In genomic region chr7:38015356-38015755, GRCm38 (mm10) we compare ENCODE assay signal across 25 mouse cellular contexts. TPM values are rescaled to one million over a fixed set of nuclear protein-coding genes. Genes with fewer than 3 reads are reported as not detected.
DNase-seq lines count a peak whose midpoint lies in the region; TF ChIP-seq lines count a peak whose summit lies in the region.
"Had no signal": no experiment of that assay in that cellular context is flagged by ENCODE, and none has a peak within 500 bp of the region (broad histone marks: within the 10 kb centered on the region; RNA-seq: fewer than 3 reads in every experiment).

No protein-coding gene starts in this region.

- H3K4me3 ChIP-seq in E14TG2a.4 (replicated peaks; ENCODE audit: low read length), result peak overlapping the region; percentile 17; the same call in 1 of the 2 replicates
- no peak overlapping the region for H3K4me3 ChIP-seq in ES-E14 (ENCODE audit: insufficient read depth in 1 of 2, low read depth in 1 of 2, low read length in 2 of 2, poor library complexity in 1 of 2, severe bottlenecking in 1 of 2)
- H3K4me3 ChIP-seq: embryonic facial prominence, embryonic 12.5 days; embryonic facial prominence, embryonic 15.5 days; gastrocnemius, adult 2 months; heart, adult 2 months; heart, embryonic 10.5 days; heart, embryonic 13.5 days; hindbrain, embryonic 15.5 days had no signal

- in situ Hi-C loops in ES-E14 (cut with MboI; ENCODE audit: low sequenced_read_pairs in 2 of 2, unreplicated experiment in 2 of 2), result no loop called here

- H3K36me3 ChIP-seq in E14TG2a.4 (ENCODE audit: insufficient read depth, low read length) (peaks cover 33% of the 10 kb centered on the region), ES-E14 (ENCODE audit: control insufficient read depth, insufficient read depth, low read length, poor library complexity, severe bottlenecking) (no peaks in the 10 kb centered on the region; the same call in 1 of the 2 replicates)
- H3K36me3 ChIP-seq: embryonic facial prominence, embryonic 12.5 days; embryonic facial prominence, embryonic 15.5 days; heart, embryonic 10.5 days; heart, embryonic 13.5 days; hindbrain, embryonic 15.5 days had no signal

- peak overlapping the region; percentile 40; the same call in 1 of the 2 replicates for H3K9ac ChIP-seq in ES-E14 (ENCODE audit: insufficient read depth, low read depth, low read length, poor library complexity, severe bottlenecking)
- H3K9ac ChIP-seq: embryonic facial prominence, embryonic 12.5 days; embryonic facial prominence, embryonic 15.5 days; forebrain, postnatal 0 days; heart, embryonic 13.5 days; hindbrain, embryonic 15.5 days had no signal

- no peak for TF ChIP-seq CTCF in E14TG2a.4 (conservative IDR thresholded peaks at IDR 0.05; ENCODE audit: low read length)

- H3K27me3 ChIP-seq in E14TG2a.4 (ENCODE audit: insufficient read depth, low read length), result no peaks in the 10 kb centered on the region
- H3K27me3 ChIP-seq: embryonic facial prominence, embryonic 12.5 days; embryonic facial prominence, embryonic 15.5 days; heart, embryonic 13.5 days; hindbrain, embryonic 15.5 days; Patski had no signal

- no peak overlapping the region for H3K27ac ChIP-seq in ES-E14 (ENCODE audit: insufficient read depth, low read depth, low read length, poor library complexity, severe bottlenecking)
- H3K27ac ChIP-seq: embryonic facial prominence, embryonic 12.5 days; embryonic facial prominence, embryonic 15.5 days; heart, adult 2 months; heart, embryonic 10.5 days; heart, embryonic 13.5 days; hindbrain, embryonic 15.5 days had no signal

- H3K4me1 ChIP-seq in E14TG2a.4 (replicated peaks; ENCODE audit: low read depth, low read length) (peaks cover 75% of the 10 kb centered on the region), ES-E14 (ENCODE audit: control insufficient read depth in 2 of 2, insufficient read depth in 2 of 2, low read length in 2 of 2, poor library complexity in 1 of 2) (peaks cover 11 to 15% of the 10 kb centered on the region in 2 experiments)
- H3K4me1 ChIP-seq: embryonic facial prominence, embryonic 12.5 days had no signal

- DNase-seq in adrenal gland, adult 2 months, result peak; percentile 36
- no peak for DNase-seq in adrenal gland, postnatal 10 days
- no peak for DNase-seq in ES-E14 (ENCODE audit: low read depth, low spot score)
- DNase-seq in adrenal gland, postnatal 36 days, result peak; percentile 29 to 32
- DNase-seq in cerebellum, postnatal 36 days, result no peak
- DNase-seq in kidney, adult 11 months, result no peak
- DNase-seq: B cell, adult 2 months; cerebellum, adult 18-20 months; cerebellum, adult 9-10 months; cerebellum, postnatal 14 days; forebrain, postnatal 0 days; gastrocnemius, adult 2 months; gastrocnemius, postnatal 14 days; heart, adult 2 months; heart, postnatal 14 days; heart, postnatal 4 days; kidney, adult 8-10 months had no signal

- H3K9me3 ChIP-seq in E14TG2a.4 (ENCODE audit: low read length) (no peaks in the 10 kb centered on the region), ES-E14 (ENCODE audit: control insufficient read depth, insufficient read depth, low read depth, low read length) (no peaks in the 10 kb centered on the region)
- H3K9me3 ChIP-seq: embryonic facial prominence, embryonic 12.5 days; embryonic facial prominence, embryonic 15.5 days; G1E; heart, embryonic 10.5 days; heart, embryonic 13.5 days; hindbrain, embryonic 15.5 days had no signal

TF ChIP-seq in ES-E14, 5 proteins besides CTCF, POLR2A, EP300 and RAD21:
- TF ChIP-seq HCFC1 (IDR thresholded peaks at IDR 0.05; ENCODE audit: borderline replicate concordance, insufficient read depth, low read length), result no peak
- no peak for TF ChIP-seq ZC3H11A (IDR thresholded peaks at IDR 0.05; ENCODE audit: borderline replicate concordance, low read depth, low read length)
- TF ChIP-seq CHD2 (IDR thresholded peaks at IDR 0.05; ENCODE audit: low read depth, low read length), result no peak
- no peak for TF ChIP-seq ZNF384 (IDR thresholded peaks at IDR 0.05; ENCODE audit: low read depth, low read length)
- TF ChIP-seq MAFK (IDR thresholded peaks at IDR 0.05; ENCODE audit: insufficient read depth, low read depth, low read length), result no peak

RNA-seq across cellular contexts. Expression of gene Uri1, which starts 8.0 kb away (rescaled TPM):
- 10 to 100 TPM; 44.6 to 56.9 TPM for total RNA-seq in adrenal gland, adult 2 months (2021)
- polyA plus RNA-seq in adrenal gland, adult 2 months (2012; rRNA removed), result 11.8 and 13.0 TPM in 2 replicates
- 10 to 100 TPM; 53.5 to 56.7 TPM for total RNA-seq in adrenal gland, postnatal 10 days (2021)
- 68.4 and 107 TPM in 2 replicates for total RNA-seq in ES-E14 (2012; rRNA removed)
- 10 to 100 TPM; 42.2 to 66.2 TPM for total RNA-seq in adrenal gland, postnatal 36 days (2021)

Comparison
In these comparisons a context has a peak if more than half of its experiments do, and no peak if none do; other contexts are left out.
1. DNase-seq: peak in adrenal gland, adult 2 months (single experiment) and adrenal gland, postnatal 36 days (2 of 2); none in adrenal gland, postnatal 10 days (single experiment), ES-E14 (single experiment), cerebellum, postnatal 36 days (0 of 2) and kidney, adult 11 months (single experiment).